Mouse (Mus musculus) forebrain, embryonic 15.5 days (tissue): ENCODE data around the gene Prtn3. TPM values are rescaled to one million over a fixed set of nuclear protein-coding genes. Genes with fewer than 3 reads are reported as not detected.

ENCODE experiments used
- ATAC-seq: fragments of 200-750 bp; cut with Nextera tagmentation; replicated peaks from 2 replicates; pipeline ENCODE4 v1.8.0; 2017; ENCODE audit warnings: mild to moderate bottlenecking, moderate TSS enrichment, moderate library complexity
- H3K27ac ChIP-seq: fragments of 300-500 bp; sonication (generic); replicated peaks from 2 replicates; pipeline ENCODE4 v1.5.1; 2015; ENCODE audit warnings: mild to moderate bottlenecking, inconsistent platforms
- H3K27me3 ChIP-seq: fragments of 300-500 bp; sonication (generic); 2 replicates; pipeline ENCODE4 v1.6.1; 2015; ENCODE audit warnings: inconsistent platforms
- H3K36me3 ChIP-seq: fragments of 300-500 bp; sonication (generic); 2 replicates; pipeline ENCODE4 v1.6.1; 2015; ENCODE audit warnings: mild to moderate bottlenecking, inconsistent platforms
- H3K4me1 ChIP-seq: fragments of 300-500 bp; sonication (generic); 2 replicates; pipeline ENCODE4 v1.6.1; 2015; ENCODE audit warnings: inconsistent platforms
- H3K4me2 ChIP-seq: fragments of 300-500 bp; sonication (generic); replicated peaks from 2 replicates; pipeline ENCODE4 v1.6.1; 2015; ENCODE audit warnings: mild to moderate bottlenecking, inconsistent platforms
- H3K4me3 ChIP-seq: fragments of 300-500 bp; sonication (generic); 2 replicates; pipeline ENCODE4 v1.5.1; 2015; ENCODE audit warnings: mild to moderate bottlenecking, inconsistent platforms
- H3K9ac ChIP-seq: fragments of 300-500 bp; sonication (generic); replicated peaks from 2 replicates; pipeline ENCODE4 v1.6.1; 2015; ENCODE audit warnings: mild to moderate bottlenecking, inconsistent platforms
- H3K9me3 ChIP-seq: fragments of 300-500 bp; sonication (generic); 2 replicates; pipeline ENCODE4 v1.6.1; 2016; ENCODE audit warnings: inconsistent platforms
- WGBS: fragments of 180-500 bp; shearing (Covaris S2); methylation state at CpG from one replicate; pipeline ENCODE4 v1.1.7; 2015; ENCODE audit warnings: mixed read lengths; 5-methylcytosine and 5-hydroxymethylcytosine counted together
- polyA plus RNA-seq: library from polyadenylated mRNA; unstranded; fragments of >200 nt; fragmentation: Nextera tagmentation; extraction: Ambion mirVana; gene quantifications from 2 replicates; pipeline ENCODE4 v1.2.1, GENCODE M21; 2015

Prtn3 gene
- polyA plus RNA-seq, 1 experiment from 2014 or later, result 13.5 TPM

DNA sequence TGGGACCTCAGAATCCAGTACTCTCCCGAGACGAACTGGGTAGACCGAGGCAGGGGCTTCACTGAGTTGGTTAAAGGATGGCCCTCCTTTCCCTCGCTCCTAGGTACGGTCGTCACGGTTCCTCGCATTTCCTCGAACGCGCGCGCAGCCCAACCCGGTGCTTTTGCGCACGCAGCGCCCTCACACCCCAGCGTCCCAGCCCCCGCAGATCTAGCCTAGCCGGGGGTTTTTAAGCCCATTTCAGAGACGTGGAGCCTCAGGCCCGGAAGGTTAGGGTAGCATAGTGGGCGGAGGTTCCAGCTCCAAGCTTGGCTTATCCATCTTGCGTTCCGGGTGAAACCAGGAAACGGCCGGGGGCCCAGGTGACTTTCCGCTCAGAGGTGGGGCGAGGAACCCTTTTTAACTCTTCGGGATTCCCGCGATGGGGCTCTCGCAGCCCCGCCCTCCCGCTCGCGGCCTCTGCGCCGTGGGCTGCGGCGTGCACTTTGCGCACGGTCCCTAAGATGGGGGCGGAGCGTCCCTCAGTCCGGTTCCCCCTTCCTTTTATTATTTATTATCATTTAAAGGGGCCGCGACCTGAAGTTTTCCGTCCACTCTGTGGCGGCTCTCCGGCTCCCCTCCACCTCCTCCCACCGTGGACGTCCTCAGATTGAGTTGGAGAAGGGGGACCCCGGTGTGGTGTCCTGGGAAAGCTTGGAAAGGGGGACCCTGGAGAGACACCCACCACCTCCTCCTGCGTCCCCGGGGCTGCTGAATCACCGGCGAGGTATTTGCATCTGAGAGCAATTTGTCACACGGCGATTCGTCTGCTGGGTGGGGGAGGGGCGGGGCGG, 52.4 kb downstream of the Prtn3 start, which contains the start of gene Arid3a:
TSS of gene Arid3a (plus strand) at position 553 of the 833 bp plus-strand sequence.
- under 1% methylated on average over 62 of the region's 63 CpGs for WGBS
- peak within 1 kb of the TSS; percentile 93 for H3K4me2 ChIP-seq
- H3K36me3 ChIP-seq, result no peaks in the 10 kb centered on the region
- peak within 1 kb of the TSS; percentile 90 for H3K27ac ChIP-seq
- H3K4me3 ChIP-seq, result peak within 1 kb of the TSS; percentile 97
- peaks cover 21% of the 10 kb centered on the region for H3K27me3 ChIP-seq
- peak within 1 kb of the TSS; percentile 85 for H3K9ac ChIP-seq
- no peaks in the 10 kb centered on the region for H3K9me3 ChIP-seq
- peak; percentile 80 for ATAC-seq
- H3K4me1 ChIP-seq, result peaks cover 35% of the 10 kb centered on the region

DNA sequence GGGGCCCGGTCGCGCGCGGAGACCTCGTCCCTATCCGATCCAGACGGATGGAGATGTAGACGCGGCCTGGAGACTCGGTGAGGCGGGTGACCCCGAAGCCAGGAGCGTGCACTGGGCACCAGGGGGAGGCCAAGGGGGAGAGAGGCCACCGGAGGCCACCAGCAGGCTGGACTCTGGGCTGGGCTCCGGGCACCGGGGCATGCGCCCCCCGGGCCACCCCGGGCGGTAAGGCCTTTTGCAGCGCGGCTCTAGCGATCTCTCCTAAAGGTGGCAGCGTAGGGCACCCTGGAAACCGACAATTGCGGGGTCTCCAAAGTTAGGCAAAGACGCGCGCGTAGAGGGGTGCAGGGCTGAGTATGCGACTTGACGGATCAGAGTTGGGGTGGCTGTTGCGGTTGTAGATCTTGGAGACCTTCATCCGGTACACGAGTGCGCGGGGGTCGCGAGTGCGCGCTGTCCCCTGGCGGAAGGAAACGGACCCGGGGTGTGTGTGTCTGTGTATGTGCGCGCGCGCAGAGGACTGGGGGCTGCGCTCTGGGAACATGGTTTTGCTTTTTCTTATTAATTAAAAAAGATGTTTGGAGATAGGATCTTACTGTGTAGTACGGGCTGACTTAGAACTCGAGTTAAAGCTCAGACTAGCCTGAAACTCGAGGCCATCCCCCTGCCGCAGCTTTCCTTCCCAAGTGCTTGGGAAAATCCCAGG, 53.2 kb downstream of the Prtn3 start:
- 1% methylated on average over 47 of the region's 54 CpGs for WGBS
- Histone ChIP-seq H3K36me3 (peaks cover 5% of the 10 kb centered on the region; the same call in 1 of the 2 replicates), H3K4me1 (peaks cover 36% of the 10 kb centered on the region), H3K4me2 (peak overlapping the region; percentile 93), H3K9me3 (no peaks in the 10 kb centered on the region), H3K27me3 (peaks cover 13% of the 10 kb centered on the region), H3K4me3 (peak overlapping the region; percentile 97), H3K9ac (peak overlapping the region; percentile 85), H3K27ac (peak overlapping the region; percentile 90)
- ATAC-seq, result peak; percentile 14

DNA sequence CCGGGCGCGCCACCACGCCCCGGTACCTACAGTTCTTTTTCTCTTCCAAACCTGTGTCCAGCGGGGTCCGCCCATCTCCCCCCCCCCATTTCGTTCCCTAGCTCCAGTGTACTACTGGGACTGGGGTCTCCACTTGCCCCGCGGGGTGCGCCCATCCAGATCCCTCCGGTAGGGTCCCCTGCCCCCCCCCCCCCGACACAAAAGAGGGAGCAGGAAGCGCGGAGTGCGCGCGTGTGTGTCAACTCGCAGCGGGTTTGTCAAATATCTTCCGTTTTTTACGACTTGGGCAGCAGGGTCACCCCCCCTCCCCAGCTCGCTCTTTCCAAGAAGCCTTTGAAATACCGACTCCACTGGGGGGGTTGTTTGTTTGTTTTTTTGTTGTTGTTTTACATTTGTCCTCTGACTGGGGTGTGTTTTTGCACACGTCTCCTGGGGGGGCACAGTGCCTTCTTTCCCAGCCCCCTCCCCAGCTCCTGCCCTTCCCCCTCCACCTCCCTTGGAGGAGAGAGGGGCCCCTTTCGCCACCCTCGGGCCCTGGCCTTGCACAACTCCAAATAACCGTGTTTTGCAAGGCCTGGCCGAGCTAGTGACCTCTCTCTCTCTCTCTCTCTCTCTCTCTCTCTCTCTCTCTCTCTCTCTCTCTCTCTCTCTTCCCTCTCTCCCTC, 53.9 kb downstream of the Prtn3 start:
- no peak for ATAC-seq
- peak overlapping the region; percentile 85 for H3K9ac ChIP-seq
- H3K36me3 ChIP-seq, result peaks cover 5% of the 10 kb centered on the region; the same call in 1 of the 2 replicates
- peak overlapping the region; percentile 97 for H3K4me3 ChIP-seq
- 2% methylated on average over 28 of the region's 29 CpGs for WGBS
- peak overlapping the region; percentile 90 for H3K27ac ChIP-seq
- H3K27me3 ChIP-seq, result peaks cover 6% of the 10 kb centered on the region
- H3K4me2 ChIP-seq, result peak overlapping the region; percentile 93
- H3K9me3 ChIP-seq, result no peaks in the 10 kb centered on the region
- peaks cover 39% of the 10 kb centered on the region for H3K4me1 ChIP-seq

DNA sequence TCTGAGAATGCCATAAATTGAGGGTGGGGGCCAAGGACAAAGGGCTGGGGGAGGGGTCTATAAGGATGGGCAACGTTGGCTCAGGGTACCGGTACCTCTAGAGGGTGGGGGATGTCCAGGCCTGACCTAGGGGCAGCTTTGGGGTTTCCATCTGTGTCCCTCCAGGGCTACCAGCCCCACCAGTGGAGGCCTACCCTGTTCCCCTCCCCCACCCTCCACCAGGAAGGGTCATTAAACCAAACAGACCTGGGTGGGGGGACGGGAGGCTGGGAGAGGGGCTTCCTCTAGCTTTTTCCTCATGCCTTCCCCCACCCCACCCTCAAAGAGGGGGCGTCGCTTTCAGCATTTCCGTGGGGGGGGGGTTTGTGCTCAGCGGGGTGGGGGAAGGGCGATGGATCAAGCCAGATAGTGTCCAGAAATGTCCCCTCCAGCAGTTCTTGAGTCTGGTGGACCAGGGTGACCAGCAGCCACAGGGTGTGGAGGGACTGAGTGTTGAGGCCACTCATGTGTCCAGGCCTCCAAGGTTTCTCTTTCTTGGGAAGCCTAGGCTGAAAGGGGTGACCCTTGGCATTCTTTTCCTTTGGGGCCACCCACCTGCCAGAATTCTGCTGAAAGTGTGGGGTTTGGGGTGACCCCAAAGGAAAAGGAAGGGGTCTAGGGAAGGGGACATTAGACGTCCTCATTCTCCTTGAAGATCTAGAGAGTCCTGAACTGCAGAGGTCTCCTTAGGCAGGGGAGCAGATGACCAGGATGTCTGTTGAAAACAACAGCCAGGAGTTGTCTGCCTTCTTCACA, 54.8 kb downstream of the Prtn3 start:
- no peaks in the 10 kb centered on the region for H3K27me3 ChIP-seq
- no peak for ATAC-seq
- H3K9me3 ChIP-seq, result no peaks in the 10 kb centered on the region
- WGBS, result 35% methylated on average over 9 of the region's 9 CpGs
- peaks cover 5% of the 10 kb centered on the region; the same call in 1 of the 2 replicates for H3K36me3 ChIP-seq
- H3K9ac ChIP-seq, result peak overlapping the region; percentile 37
- H3K4me2 ChIP-seq, result peak overlapping the region; percentile 93
- H3K4me3 ChIP-seq, result peak overlapping the region; percentile 97
- peak overlapping the region; percentile 62 for H3K27ac ChIP-seq
- H3K4me1 ChIP-seq, result peaks cover 44% of the 10 kb centered on the region

DNA sequence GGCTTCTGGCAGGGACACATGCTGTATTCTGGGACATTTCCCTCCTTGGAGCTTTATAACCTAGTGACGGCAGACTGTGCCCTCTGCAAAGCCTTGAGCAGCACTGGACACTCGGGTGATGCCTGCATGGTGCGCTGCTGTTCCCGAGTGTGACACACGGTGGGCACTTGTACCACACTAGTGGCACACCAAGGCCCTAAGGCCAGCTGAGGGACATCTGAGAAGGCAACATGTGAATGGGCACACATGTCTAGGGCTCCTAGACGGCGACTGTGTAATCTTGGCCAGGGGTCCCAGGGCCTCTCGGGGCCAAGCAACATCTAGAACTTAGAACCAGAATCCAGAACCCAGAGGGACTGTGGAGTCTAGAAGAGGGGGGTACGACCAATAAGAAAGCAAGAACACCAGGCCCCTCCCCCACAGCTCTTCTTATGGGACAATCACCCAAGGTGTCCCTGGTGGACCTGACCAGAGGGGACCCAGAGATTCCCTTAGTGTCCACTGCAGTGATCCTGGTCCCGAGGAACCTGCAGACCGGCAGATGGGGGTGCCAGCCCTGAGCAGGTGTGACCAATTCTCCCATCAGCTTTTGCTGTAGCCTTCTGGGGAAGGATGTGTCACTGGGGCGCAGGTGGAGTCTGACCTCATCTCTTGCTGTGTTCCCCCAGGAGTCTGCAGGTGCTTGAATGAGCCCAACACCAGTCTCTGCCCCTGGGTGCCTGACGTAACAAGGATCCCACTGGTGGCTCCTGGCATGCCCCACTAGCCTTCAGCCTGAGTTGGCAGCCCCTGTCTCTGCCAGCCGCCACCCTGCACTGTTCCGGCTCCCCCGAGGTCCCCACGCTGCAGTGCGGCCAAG, 55.9 kb downstream of the Prtn3 start:
- Histone ChIP-seq H3K4me1 (peaks cover 51% of the 10 kb centered on the region), H3K9ac (no peak overlapping the region), H3K27ac (no peak overlapping the region), H3K4me2 (no peak overlapping the region), H3K4me3 (no peak overlapping the region), H3K36me3 (peaks cover 5% of the 10 kb centered on the region; the same call in 1 of the 2 replicates), H3K9me3 (no peaks in the 10 kb centered on the region), H3K27me3 (no peaks in the 10 kb centered on the region)
- no peak for ATAC-seq
- WGBS, result 86% methylated on average over 18 of the region's 18 CpGs

DNA sequence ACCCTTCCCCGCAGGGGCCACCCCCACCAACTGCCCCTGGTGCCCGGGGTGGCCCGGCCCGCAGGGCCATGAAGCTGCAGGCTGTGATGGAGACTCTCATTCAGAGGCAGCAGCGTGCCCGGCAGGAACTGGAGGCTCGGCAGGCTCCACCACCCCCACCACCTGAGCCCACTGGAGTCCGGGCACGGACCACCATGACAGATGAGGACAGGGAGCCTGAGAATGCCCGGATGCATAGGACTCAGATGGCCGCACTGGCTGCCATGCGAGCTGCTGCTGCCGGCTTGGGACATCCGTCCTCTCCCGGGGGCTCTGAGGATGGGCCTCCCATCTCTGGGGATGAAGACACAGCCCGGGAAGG, 56.5 kb downstream of the Prtn3 start:
- Histone ChIP-seq H3K4me3 (no peak overlapping the region), H3K4me2 (no peak overlapping the region), H3K27ac (no peak overlapping the region), H3K9ac (no peak overlapping the region), H3K4me1 (peaks cover 46% of the 10 kb centered on the region), H3K27me3 (no peaks in the 10 kb centered on the region), H3K9me3 (no peaks in the 10 kb centered on the region), H3K36me3 (peaks cover 5% of the 10 kb centered on the region; the same call in 1 of the 2 replicates)
- 88% methylated on average over 16 of the region's 16 CpGs for WGBS
- no peak for ATAC-seq

DNA sequence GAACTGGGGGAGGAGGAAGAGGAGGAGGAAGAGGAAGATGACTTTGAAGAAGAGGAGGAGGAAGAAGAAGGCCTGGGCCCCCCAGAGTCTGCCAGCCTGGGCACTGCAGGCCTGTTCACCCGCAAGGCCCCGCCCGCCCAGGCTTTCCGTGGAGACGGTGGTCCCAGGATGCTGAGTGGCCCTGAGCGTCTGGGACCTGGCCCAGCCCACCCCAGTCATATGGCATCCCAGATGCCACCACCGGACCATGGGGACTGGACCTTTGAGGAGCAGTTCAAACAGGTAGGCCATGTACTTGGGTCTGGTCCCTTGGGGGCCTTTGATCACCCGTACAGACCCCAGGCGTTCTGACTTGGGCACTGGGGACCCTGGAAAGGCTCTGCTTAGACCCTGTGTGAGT, 57.5 kb downstream of the Prtn3 start:
- H3K4me1 ChIP-seq, result peaks cover 43% of the 10 kb centered on the region
- peaks cover 5% of the 10 kb centered on the region; the same call in 1 of the 2 replicates for H3K36me3 ChIP-seq
- H3K9ac ChIP-seq, result no peak overlapping the region
- ATAC-seq, result no peak
- H3K27ac ChIP-seq, result no peak overlapping the region
- H3K4me2 ChIP-seq, result no peak overlapping the region
- H3K9me3 ChIP-seq, result no peaks in the 10 kb centered on the region
- no peak overlapping the region for H3K4me3 ChIP-seq
- 88% methylated on average over 9 of the region's 9 CpGs for WGBS
- no peaks in the 10 kb centered on the region for H3K27me3 ChIP-seq

DNA sequence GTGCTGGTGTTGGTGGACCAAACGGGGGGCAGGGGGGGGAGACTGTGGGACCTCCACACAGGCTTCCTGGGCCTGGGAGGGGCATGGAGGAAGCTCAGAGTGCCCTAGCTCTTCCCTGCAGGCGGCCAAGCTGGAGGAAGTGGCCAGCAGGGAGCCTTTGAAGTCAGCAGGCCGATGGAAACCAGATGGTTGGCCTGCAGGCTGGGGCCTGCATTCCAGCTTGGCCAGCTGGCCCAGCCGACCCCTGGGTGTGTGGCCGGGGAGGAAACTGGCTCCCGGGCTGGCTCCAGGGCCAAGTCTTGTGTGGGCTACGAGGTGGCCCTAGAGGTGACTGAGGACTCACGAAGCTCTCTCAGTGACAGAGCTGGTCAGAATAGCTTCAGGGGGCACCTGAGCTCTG, 58.5 kb downstream of the Prtn3 start:
- no peak overlapping the region for H3K27ac ChIP-seq
- WGBS, result 48% methylated on average over 8 of the region's 8 CpGs
- no peak overlapping the region for H3K9ac ChIP-seq
- no peak overlapping the region for H3K4me2 ChIP-seq
- H3K4me3 ChIP-seq, result no peak overlapping the region
- H3K27me3 ChIP-seq, result no peaks in the 10 kb centered on the region
- H3K4me1 ChIP-seq, result peaks cover 50% of the 10 kb centered on the region
- ATAC-seq, result no peak
- H3K36me3 ChIP-seq, result peaks cover 5% of the 10 kb centered on the region; the same call in 1 of the 2 replicates
- no peaks in the 10 kb centered on the region for H3K9me3 ChIP-seq
